Mouse (Mus musculus) gastrocnemius, postnatal 36 days (tissue): Measurements from ENCODE around the gene Usp17ld. TPM values are rescaled to one million over a fixed set of nuclear protein-coding genes. Genes with fewer than 3 reads are reported as not detected.
"Not testable (repeated sequence)": the region's sequence is repeated elsewhere in the genome, so short reads cannot be mapped to it uniquely, and the experiment has no call there.

ENCODE experiments used
- DNase-seq, 2 experiments: peaks; one replicate each; pipeline ENCODE4 v3.0.0; 2022
- intact Hi-C: fragments of 180-260 bp; cut with DNase I; formaldehyde crosslinking; loops from one replicate; pipeline ENCODE4 v1.15.1; 2025
- long read RNA-seq, 2 experiments: library from polyadenylated mRNA; stranded (forward); transcript quantifications; one replicate each; pipeline ENCODE4 v2.0.0; 2021
- microRNA-seq, 2 experiments: library from miRNA; unstranded; fragments of <30 nt; microRNA quantifications; one replicate each; pipeline ENCODE4 v1.2.0; 2021
- total RNA-seq, 2 experiments: library from RNA; stranded (reverse); gene quantifications; 2 replicates each; pipeline ENCODE4 v1.2.3; 2021

Gene Usp17ld
- not detected for total RNA-seq
- long read RNA-seq, experiment 1: 0 reads
- long read RNA-seq, experiment 2: 0 reads

DNA sequence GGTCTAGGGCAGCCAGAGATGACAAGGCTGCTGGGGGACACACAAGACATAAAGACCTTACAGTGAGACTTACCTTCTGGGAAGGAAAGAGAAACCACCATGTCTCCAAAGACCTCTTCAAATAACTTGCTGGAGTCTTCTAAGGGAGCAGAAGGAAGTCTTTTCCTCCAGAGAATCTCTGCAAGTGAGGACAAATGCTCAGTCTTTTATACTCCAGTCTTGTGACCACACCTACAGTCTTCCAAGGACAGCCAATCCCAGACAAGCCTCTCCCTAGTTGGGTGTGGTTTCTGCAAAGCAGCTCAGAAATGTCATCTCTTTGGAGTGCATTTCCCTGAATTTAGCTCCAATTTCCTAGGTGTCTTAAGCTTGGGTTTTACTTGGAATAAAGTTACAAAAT lies at the start of gene Usp17ld:
Gene Usp17ld, minus strand, starts transcription at position 101 of the 400 bp plus-strand sequence.
- DNase-seq, intact Hi-C loops: not testable (repeated sequence)

DNA sequence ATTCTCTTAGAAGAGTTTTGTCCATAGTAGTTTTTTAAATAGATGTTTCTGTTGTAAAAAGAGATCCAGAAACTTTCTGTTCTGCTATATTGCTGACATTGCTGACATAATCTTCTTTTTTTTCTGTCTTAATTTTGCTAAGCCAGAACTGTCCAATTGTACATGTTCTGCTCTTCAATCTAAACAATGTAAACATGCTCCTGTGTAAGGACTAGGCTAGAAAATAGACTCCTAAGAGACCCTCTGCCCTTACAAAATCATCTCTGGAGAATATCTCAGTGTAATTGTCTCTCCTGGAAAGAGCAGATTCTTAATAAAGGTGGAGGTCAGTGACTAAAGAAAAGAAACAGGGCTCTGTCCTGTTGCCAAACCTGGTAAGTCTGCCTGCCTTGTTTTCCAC lies 35.6 kb downstream of the Usp17ld start, which contains the start of gene Olfr594:
Gene Olfr594, plus strand, starts transcription at position 301 of the 400 bp plus-strand sequence.
- DNase-seq: no peak
- intact Hi-C loops: no loop called here

- DNase-seq, intact Hi-C loops: not testable (repeated sequence)
Observed at GRCm38 (mm10) chr7:103212050-103212449, 40.3 kb downstream of the Usp17ld start.

DNA sequence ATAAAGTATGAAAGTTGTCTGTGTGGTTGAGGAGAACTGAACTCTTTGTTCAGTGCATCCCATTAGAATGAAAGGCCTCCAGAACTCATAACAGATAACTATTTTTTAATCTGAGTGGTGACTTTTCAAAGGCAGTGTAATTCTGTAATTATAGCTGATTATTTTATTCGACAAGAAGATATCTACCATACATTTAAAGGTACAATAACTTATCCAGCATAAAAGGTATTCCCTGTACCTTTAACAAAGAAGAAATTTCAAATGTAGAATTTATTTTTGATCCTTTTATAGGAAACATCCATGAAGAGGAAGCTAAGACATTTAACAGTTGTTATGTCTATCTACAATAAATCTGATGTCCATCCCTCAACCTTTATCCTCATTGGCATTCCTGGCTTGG lies 40.7 kb downstream of the Usp17ld start, which contains the start of gene Olfr593:
Gene Olfr593, plus strand, starts transcription at position 301 of the 400 bp plus-strand sequence.
- intact Hi-C loops: no loop called here
- DNase-seq: no peak

Small RNA genes within 50 kb of the gene (microRNA-seq; reads per million reads assigned to microRNA genes)
- gene Gm23550: 0 reads per million in 2 experiments
- 0 reads per million in 2 experiments for gene Gm25171

Other genes with a start within 250 kb of the Usp17ld start
- gene Olfr582, start 214.5 kb downstream of the Usp17ld start, total RNA-seq: not detected
- gene Olfr583, start 201.2 kb downstream of the Usp17ld start, total RNA-seq: not detected
- gene Olfr584, start 170.6 kb downstream of the Usp17ld start, total RNA-seq: not detected
- gene Olfr585, start 154.8 kb downstream of the Usp17ld start, total RNA-seq: not detected
- gene Olfr586, start 126.9 kb downstream of the Usp17ld start, total RNA-seq: not detected
- gene Olfr588-ps1, start 111.6 kb downstream of the Usp17ld start, total RNA-seq: not detected
- gene Olfr589, start 96.1 kb downstream of the Usp17ld start, total RNA-seq: not detected
- not detected for gene Olfr591, start 74.2 kb downstream of the Usp17ld start, total RNA-seq
- gene Olfr592, start 67.7 kb downstream of the Usp17ld start, total RNA-seq: not detected
- not detected for gene Olfr593, start 40.6 kb downstream of the Usp17ld start, total RNA-seq
- not detected for gene Olfr594, start 35.5 kb downstream of the Usp17ld start, total RNA-seq
- gene Olfr596, start 53.1 kb upstream of the Usp17ld start, total RNA-seq: not detected
- not detected for gene Olfr597, start 63.8 kb upstream of the Usp17ld start, total RNA-seq
- not detected for gene Olfr598, start 71.1 kb upstream of the Usp17ld start, total RNA-seq
- not detected for gene Olfr599, start 83.4 kb upstream of the Usp17ld start, total RNA-seq
- gene Olfr600, start 97.2 kb upstream of the Usp17ld start, total RNA-seq: not detected
- not detected for gene Olfr601, start 110.2 kb upstream of the Usp17ld start, total RNA-seq
- not detected for gene Olfr603, start 133.7 kb upstream of the Usp17ld start, total RNA-seq
- not detected for gene Usp17lc, start 162.6 kb upstream of the Usp17ld start, total RNA-seq
- not detected for gene Olfr605, start 192.9 kb upstream of the Usp17ld start, total RNA-seq
- gene Olfr606, start 196.5 kb upstream of the Usp17ld start, total RNA-seq: not detected
- gene Olfr607, start 211.6 kb upstream of the Usp17ld start, total RNA-seq: not detected
- not detected for gene Olfr608, start 217.4 kb upstream of the Usp17ld start, total RNA-seq
- gene Olfr609, start 245.6 kb upstream of the Usp17ld start, total RNA-seq: not detected